Mouse (Mus musculus): ENCODE measurements around the gene Gdap2. TPM values are rescaled to one million over a fixed set of nuclear protein-coding genes. Genes with fewer than 3 reads are reported as not detected.

The Gdap2 gene
- polyA plus RNA-seq, 1 experiment from 2014 or later, result 28.2 TPM

GRCm38 (mm10) chr3:100206973-100207372, 44.8 kb downstream of the Gdap2 start:
- Histone ChIP-seq H3K27ac (no peak overlapping the region), H3K4me3 (ENCODE audit: inconsistent target) (no peak overlapping the region), H3K79me2 (ENCODE audit: inconsistent target) (no peaks in the 10 kb centered on the region), H3K36me3 (ENCODE audit: inconsistent target) (peaks cover 52% of the 10 kb centered on the region)
- WGBS (ENCODE audit: missing documents), result 85% methylated on average over 1 of the region's 1 CpGs

GRCm38 (mm10) chr3:100215469-100215868, 53.3 kb downstream of the Gdap2 start:
- WGBS (ENCODE audit: missing documents), result 90% methylated on average over 5 of the region's 5 CpGs
- Histone ChIP-seq H3K27ac (no peak overlapping the region), H3K36me3 (ENCODE audit: inconsistent target) (no peaks in the 10 kb centered on the region), H3K79me2 (ENCODE audit: inconsistent target) (no peaks in the 10 kb centered on the region), H3K4me3 (ENCODE audit: inconsistent target) (no peak overlapping the region)

- Histone ChIP-seq H3K4me3 (ENCODE audit: inconsistent target) (no peak overlapping the region), H3K79me2 (ENCODE audit: inconsistent target) (no peaks in the 10 kb centered on the region), H3K36me3 (ENCODE audit: inconsistent target) (no peaks in the 10 kb centered on the region), H3K27ac (no peak overlapping the region)
- WGBS (ENCODE audit: missing documents), result 84% methylated on average over 12 of the region's 12 CpGs
These were observed 63.3 kb downstream of the Gdap2 start for GRCm38 (mm10) chr3:100225326-100225959.

GRCm38 (mm10) chr3:100227509-100227908, 65.3 kb downstream of the Gdap2 start:
- no peaks in the 10 kb centered on the region for H3K36me3 ChIP-seq (ENCODE audit: inconsistent target)
- WGBS (ENCODE audit: missing documents), result 60% methylated on average over 1 of the region's 1 CpGs
- no peak overlapping the region for H3K4me3 ChIP-seq (ENCODE audit: inconsistent target)
- no peak overlapping the region for H3K27ac ChIP-seq
- H3K79me2 ChIP-seq (ENCODE audit: inconsistent target), result no peaks in the 10 kb centered on the region

GRCm38 (mm10) chr3:100228981-100229380, 66.8 kb downstream of the Gdap2 start:
- 65% methylated on average over 2 of the region's 3 CpGs for WGBS (ENCODE audit: missing documents)
- Histone ChIP-seq H3K36me3 (ENCODE audit: inconsistent target) (no peaks in the 10 kb centered on the region), H3K27ac (no peak overlapping the region), H3K4me3 (ENCODE audit: inconsistent target) (no peak overlapping the region), H3K79me2 (ENCODE audit: inconsistent target) (no peaks in the 10 kb centered on the region)

- Histone ChIP-seq H3K36me3 (ENCODE audit: inconsistent target) (no peaks in the 10 kb centered on the region), H3K79me2 (ENCODE audit: inconsistent target) (no peaks in the 10 kb centered on the region), H3K4me3 (ENCODE audit: inconsistent target) (no peak overlapping the region), H3K27ac (no peak overlapping the region)
These were observed 74.7 kb downstream of the Gdap2 start for GRCm38 (mm10) chr3:100236725-100237436.

GRCm38 (mm10) chr3:100242230-100242629, 80.0 kb downstream of the Gdap2 start:
- H3K36me3 ChIP-seq (ENCODE audit: inconsistent target), result no peaks in the 10 kb centered on the region
- H3K4me3 ChIP-seq (ENCODE audit: inconsistent target), result no peak overlapping the region
- H3K27ac ChIP-seq, result no peak overlapping the region
- WGBS (ENCODE audit: missing documents), result 89% methylated on average over 4 of the region's 4 CpGs
- no peaks in the 10 kb centered on the region for H3K79me2 ChIP-seq (ENCODE audit: inconsistent target)

GRCm38 (mm10) chr3:100246286-100246825, 84.2 kb downstream of the Gdap2 start:
- WGBS (ENCODE audit: missing documents), result 64% methylated on average over 4 of the region's 4 CpGs
- Histone ChIP-seq H3K79me2 (ENCODE audit: inconsistent target) (no peaks in the 10 kb centered on the region), H3K4me3 (ENCODE audit: inconsistent target) (no peak overlapping the region), H3K36me3 (ENCODE audit: inconsistent target) (no peaks in the 10 kb centered on the region), H3K27ac (no peak overlapping the region)

Other genes with a start within 250 kb of the Gdap2 start
- gene Wdr3, start within 50 bp of the Gdap2 start, polyA plus RNA-seq (2018), result 16.0 to 28.0 TPM (median 24.4 TPM) in 3 replicates